Mouse (Mus musculus): ENCODE results near the gene Gm28035. TPM values are rescaled to one million over a fixed set of nuclear protein-coding genes. Genes with fewer than 3 reads are reported as not detected.

The Gm28035 gene
- total and polyA plus RNA-seq, 3 experiments = 0.27 to 0.64 (median 0.36) TPM

DNA sequence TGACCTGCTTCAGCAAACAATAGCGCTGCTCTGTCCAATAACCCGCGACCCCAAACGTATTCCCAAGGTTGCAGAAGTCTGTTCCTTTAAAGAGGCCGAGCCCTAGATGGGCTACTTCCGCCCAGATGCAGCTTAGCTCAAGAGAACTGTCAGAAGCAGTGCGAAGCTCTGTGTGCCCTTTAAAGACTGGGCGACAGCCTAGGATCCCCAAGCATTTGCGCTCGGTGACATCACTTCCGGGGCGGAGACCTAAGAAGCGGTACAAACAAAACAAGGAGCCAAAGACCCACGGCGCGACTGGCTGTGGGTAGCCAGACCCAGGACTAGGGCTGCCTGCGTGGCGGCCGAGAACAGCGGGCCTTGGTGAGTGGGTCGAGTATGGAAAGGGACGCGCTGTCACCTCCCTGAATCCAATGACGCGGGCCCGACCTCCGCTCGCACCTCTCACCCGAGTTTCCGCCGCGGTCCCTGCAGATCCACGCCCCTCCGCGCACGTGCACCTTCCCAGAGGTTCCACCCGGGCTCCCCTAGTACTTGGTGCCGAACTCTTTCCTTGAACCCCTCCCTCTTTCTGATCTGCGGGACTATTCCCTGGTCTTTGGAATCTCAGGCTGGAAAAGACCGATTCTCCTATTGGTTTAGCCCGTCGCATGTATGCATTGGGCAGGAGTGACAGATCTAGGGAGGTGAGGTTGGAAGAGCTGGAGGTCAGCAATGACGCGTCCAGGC, 34.6 kb upstream of the Gm28035 start, which contains the start of gene Kyat1 (continued):
- TF ChIP-seq MYC (IDR thresholded peaks at IDR 0.05; ENCODE audit: low read depth, low read length) (no peak), USF2 (conservative IDR thresholded peaks at IDR 0.05; ENCODE audit: low read depth, low read length) (no peak), MAFK (IDR thresholded peaks at IDR 0.05; ENCODE audit: insufficient replicate concordance, low read length) (peak; percentile 48; the same call in 1 of the 2 replicates), RAD21 (IDR thresholded peaks at IDR 0.05; ENCODE audit: low read depth, low read length) (no peak), IRF4 (IDR thresholded peaks at IDR 0.05; ENCODE audit: low read depth, low read length) (no peak), CHD2 (IDR thresholded peaks at IDR 0.05; ENCODE audit: low read length) (0 out of 2 replicates have a peak, but pooled peaks have one; percentile 46), ETS1 (conservative IDR thresholded peaks at IDR 0.05; ENCODE audit: low read depth, low read length) (peak; percentile 61; the same call in 1 of the 2 replicates), SMC3 (IDR thresholded peaks at IDR 0.05; ENCODE audit: low read depth, low read length) (no peak), JUND (conservative IDR thresholded peaks at IDR 0.05; ENCODE audit: low read depth, low read length) (peak; percentile 59), MEF2A (IDR thresholded peaks at IDR 0.05; ENCODE audit: borderline replicate concordance, low read depth, low read length) (peak; percentile 75), TBP (conservative IDR thresholded peaks at IDR 0.05; ENCODE audit: low read depth, low read length) (peak; percentile 90), E2F4 (IDR thresholded peaks at IDR 0.05; ENCODE audit: insufficient replicate concordance, low read depth, low read length) (peak; percentile 73; the same call in 1 of the 2 replicates), HCFC1 (IDR thresholded peaks at IDR 0.05; ENCODE audit: low read depth, low read length) (peak; percentile 81), BHLHE40 (IDR thresholded peaks at IDR 0.05; ENCODE audit: low read depth, low read length) (peak; percentile 88), EP300 (IDR thresholded peaks at IDR 0.05; ENCODE audit: low read length) (no peak), RCOR1 (conservative IDR thresholded peaks at IDR 0.05; ENCODE audit: low read depth, low read length) (0 out of 2 replicates have a peak, but pooled peaks have one; percentile 55), ZC3H11A (IDR thresholded peaks at IDR 0.05; ENCODE audit: low read depth, low read length) (no peak), POLR2AphosphoS2 (IDR thresholded peaks at IDR 0.05; ENCODE audit: low read depth, low read length) (peak; percentile 37; the same call in 1 of the 2 replicates), MXI1 (IDR thresholded peaks at IDR 0.05; ENCODE audit: low read depth, low read length) (peak; percentile 96), ZNF384 (IDR thresholded peaks at IDR 0.05; ENCODE audit: low read depth, low read length) (no peak)

DNA sequence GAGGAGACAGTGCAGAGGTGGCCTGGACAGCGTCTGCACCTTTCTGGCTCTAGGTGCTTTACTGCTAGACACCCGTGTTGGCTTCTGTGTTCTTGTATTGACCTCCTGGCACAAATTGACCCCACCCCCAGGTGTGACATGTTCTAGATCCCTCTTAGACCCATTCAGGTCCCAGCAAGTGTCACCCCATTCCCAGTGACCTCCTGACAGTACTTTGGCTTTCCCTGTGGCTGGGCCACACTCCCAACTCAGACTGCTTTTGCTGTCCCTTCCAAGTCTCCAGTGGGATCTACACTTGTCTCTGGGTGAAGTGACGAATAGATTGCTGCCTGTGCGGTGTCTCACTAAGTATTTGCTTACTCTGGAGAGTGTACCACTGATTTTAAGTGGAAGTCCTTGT, 33.0 kb upstream of the Gm28035 start:
- H3K27me3 ChIP-seq (replicated peaks) = peaks cover 23% of the 10 kb centered on the region
- dilution Hi-C loops (cut with MboI; ENCODE audit: extremely low pct_ligation_motif_present, extremely low pct_unique_long_range_greater_than_20kb, low sequenced_read_pairs) = no loop called here
- peaks cover 8 to 16% of the 10 kb centered on the region in 2 experiments for H3K4me1 ChIP-seq (ENCODE audit: control insufficient read depth in 1 of 2, insufficient read depth in 2 of 2)
- no peaks in the 10 kb centered on the region for H3K9me3 ChIP-seq (replicated peaks; ENCODE audit: low read length)
- TF ChIP-seq NELFE (IDR thresholded peaks at IDR 0.05; ENCODE audit: low read depth, low read length) (no peak), EP300 (IDR thresholded peaks at IDR 0.05; ENCODE audit: low read length) (no peak), SIN3A (IDR thresholded peaks at IDR 0.05; ENCODE audit: low read length) (no peak), MAFK (IDR thresholded peaks at IDR 0.05; ENCODE audit: insufficient replicate concordance, low read length) (no peak), TBP (conservative IDR thresholded peaks at IDR 0.05; ENCODE audit: low read depth, low read length) (no peak), USF1 (IDR thresholded peaks at IDR 0.05; ENCODE audit: low read depth, low read length) (no peak), JUND (conservative IDR thresholded peaks at IDR 0.05; ENCODE audit: low read depth, low read length) (no peak), MXI1 (IDR thresholded peaks at IDR 0.05; ENCODE audit: low read depth, low read length) (no peak), ZC3H11A (IDR thresholded peaks at IDR 0.05; ENCODE audit: low read depth, low read length) (no peak), TCF12 (IDR thresholded peaks at IDR 0.05; ENCODE audit: low read depth, low read length) (no peak), PAX5 (IDR thresholded peaks at IDR 0.05; ENCODE audit: low read length) (no peak), BHLHE40 (IDR thresholded peaks at IDR 0.05; ENCODE audit: low read depth, low read length) (no peak), SMC3 (IDR thresholded peaks at IDR 0.05; ENCODE audit: low read depth, low read length) (no peak), KAT2A (IDR thresholded peaks at IDR 0.05; ENCODE audit: insufficient replicate concordance, low read length) (no peak), USF2 (conservative IDR thresholded peaks at IDR 0.05; ENCODE audit: low read depth, low read length) (no peak), MAX (IDR thresholded peaks at IDR 0.05; ENCODE audit: low read length) (no peak)
- DNase-seq (ENCODE audit: extremely low read depth) = no peak
- no peak overlapping the region for H3K4me3 ChIP-seq (replicated peaks in 1 of 3; ENCODE audit: low read depth in 2 of 3, low read length in 2 of 3, poor library complexity in 1 of 3)
- H3K27ac ChIP-seq (ENCODE audit: insufficient read depth, low read depth) = no peak overlapping the region
- H3K36me3 ChIP-seq (replicated peaks in 1 of 2; ENCODE audit: control insufficient read depth in 1 of 2, insufficient read depth in 1 of 2, low read length in 1 of 2) = no peaks in the 10 kb centered on the region
- no peaks in the 10 kb centered on the region for H3K79me2 ChIP-seq (replicated peaks; ENCODE audit: control insufficient read depth, extremely low read depth, insufficient read depth, poor library complexity, severe bottlenecking)
- no peak overlapping the region for H3K9ac ChIP-seq (ENCODE audit: insufficient read depth, low read depth)
- in situ Hi-C loops (cut with MboI; ENCODE audit: low pct_ligation_motif_present, low pct_unique_long_range_greater_than_20kb, low sequenced_read_pairs) = no loop called here
- no peak overlapping the region for H3K4me2 ChIP-seq (ENCODE audit: insufficient read depth, low read depth, poor library complexity, severe bottlenecking)
